16 mouse cellular contexts compared by ENCODE assay signal in genomic region chr13:44180384-44180783, GRCm38 (mm10).
"Had no signal": no experiment of that assay in that cellular context is flagged by ENCODE, and none has a peak within 500 bp of the region (broad histone marks: within the 10 kb centered on the region; RNA-seq: fewer than 3 reads in every experiment).

No protein-coding gene starts in this region.

- DNase-seq: kidney, adult 9 months; kidney, postnatal 36 days; left cerebral cortex, postnatal 4 days; lung, embryonic 14.5 days; lung, postnatal 10 days; right cerebral cortex, postnatal 14 days; thymus, postnatal 4 days had no signal

- H3K9ac ChIP-seq: limb, embryonic 15.5 days; liver, embryonic 12.5 days; lung, embryonic 14.5 days had no signal

- H3K4me2 ChIP-seq: limb, embryonic 15.5 days; liver, embryonic 12.5 days; lung, embryonic 14.5 days; midbrain, embryonic 11.5 days had no signal

- H3K9me3 ChIP-seq: limb, embryonic 15.5 days; liver, embryonic 12.5 days; megakaryocyte, embryonic 14.5 days had no signal

- H3K4me1 ChIP-seq: liver, embryonic 12.5 days had no signal

- H3K27ac ChIP-seq: kidney, postnatal 0 days; layer of hippocampus, adult 2 months; limb, embryonic 15.5 days; liver, embryonic 12.5 days; macrophage; stomach, postnatal 0 days had no signal

- H3K27me3 ChIP-seq: limb, embryonic 15.5 days; liver, embryonic 12.5 days had no signal

- H3K4me3 ChIP-seq: layer of hippocampus, adult 2 months; limb, embryonic 15.5 days; liver, embryonic 12.5 days; megakaryocyte, embryonic 14.5 days had no signal

- ATAC-seq: liver, embryonic 12.5 days; midbrain, embryonic 16.5 days had no signal

- H3K36me3 ChIP-seq: limb, embryonic 15.5 days; liver, embryonic 12.5 days had no signal
